Mouse (Mus musculus): ENCODE data around the gene Ypel3. TPM values are rescaled to one million over a fixed set of nuclear protein-coding genes. Genes with fewer than 3 reads are reported as not detected.

Ypel3 gene
- polyA plus RNA-seq, 1 experiment from 2014 or later = 200 TPM

DNA sequence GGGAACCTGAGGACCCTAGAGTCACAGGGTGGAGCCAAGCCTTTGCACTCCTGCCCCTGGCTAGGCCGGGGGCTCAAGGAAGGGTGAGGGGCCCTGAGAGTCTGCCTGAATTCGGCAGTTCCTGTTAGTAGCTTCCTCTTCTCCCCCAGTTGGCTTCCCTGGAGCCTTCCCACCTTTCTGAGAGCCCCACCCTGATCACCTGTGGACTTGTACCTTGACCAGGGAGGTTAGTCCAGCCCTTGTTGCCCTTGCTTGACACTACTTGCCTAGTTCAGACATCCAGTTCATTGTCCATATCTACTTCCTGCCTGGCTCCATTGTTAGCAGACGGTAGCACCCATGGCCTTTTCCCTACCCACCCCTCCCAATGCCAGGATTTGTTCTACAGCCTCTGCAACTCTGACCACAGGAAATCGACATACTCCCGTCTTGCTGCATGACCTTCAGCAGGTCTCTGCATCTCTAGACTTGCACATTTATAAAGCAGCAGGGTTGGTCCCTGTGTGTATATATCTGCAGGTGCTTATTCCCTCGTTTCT is 15.2 kb upstream of the Ypel3 start:
- no peaks in the 10 kb centered on the region for H3K27me3 ChIP-seq (replicated peaks; ENCODE audit: control insufficient read depth, insufficient read depth, low read length)
- H3K4me3 ChIP-seq (ENCODE audit: low read length) = no peak overlapping the region; the same call in 1 of the 2 replicates
- peaks cover 21% of the 10 kb centered on the region for H3K4me1 ChIP-seq (ENCODE audit: control insufficient read depth, insufficient read depth, low read depth, low read length)
- H3K27ac ChIP-seq (ENCODE audit: low read depth, low read length) = no peak overlapping the region
- H3K9ac ChIP-seq (ENCODE audit: low read depth, low read length) = 0 out of 2 replicates have a peak overlapping the region, but pooled peaks have one; percentile 83
- ATAC-seq = no peak
- no peaks in the 10 kb centered on the region for H3K9me3 ChIP-seq (ENCODE audit: control insufficient read depth, low read length)
- WGBS = 75% methylated on average over 6 of the region's 6 CpGs
- peak overlapping the region; percentile 69; the same call in 1 of the 2 replicates for H3K4me2 ChIP-seq (ENCODE audit: low read length)
- peaks cover 15% of the 10 kb centered on the region for H3K36me3 ChIP-seq (ENCODE audit: control insufficient read depth, insufficient read depth, low read length)

DNA sequence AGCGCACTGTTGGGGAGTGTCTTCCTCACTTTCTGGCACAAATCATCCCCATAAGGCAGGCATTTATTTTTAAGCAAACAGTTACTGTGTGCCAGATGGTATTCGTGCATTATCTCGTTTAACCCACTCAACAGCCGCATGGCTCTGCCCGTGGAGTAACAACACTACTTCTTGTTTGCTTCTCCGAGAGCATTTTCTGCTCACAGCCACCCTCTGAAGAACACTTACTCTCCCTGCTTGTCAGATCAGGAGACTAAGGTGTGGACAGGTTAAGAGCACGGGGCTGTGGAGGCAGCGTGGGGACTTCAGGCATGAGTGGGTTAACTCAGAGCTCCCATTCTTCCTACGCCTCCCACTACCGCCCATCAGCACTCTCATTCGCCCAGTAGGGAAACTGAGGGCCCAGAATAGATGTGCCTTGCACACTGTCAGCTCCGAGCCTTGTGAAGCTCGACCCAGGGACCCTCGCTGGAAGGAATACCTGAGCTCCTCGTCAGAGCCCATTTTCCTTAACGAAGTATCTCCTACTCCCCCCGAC is 14.2 kb upstream of the Ypel3 start:
- Histone ChIP-seq H3K4me3 (ENCODE audit: low read length) (peak overlapping the region; percentile 11), H3K9ac (ENCODE audit: low read depth, low read length) (peak overlapping the region; percentile 35; the same call in 1 of the 2 replicates), H3K4me2 (ENCODE audit: low read length) (peak overlapping the region; percentile 7), H3K27ac (ENCODE audit: low read depth, low read length) (0 out of 2 replicates have a peak overlapping the region, but pooled peaks have one; percentile 27), H3K4me1 (ENCODE audit: control insufficient read depth, insufficient read depth, low read depth, low read length) (peaks cover 21% of the 10 kb centered on the region), H3K27me3 (replicated peaks; ENCODE audit: control insufficient read depth, insufficient read depth, low read length) (no peaks in the 10 kb centered on the region), H3K36me3 (ENCODE audit: control insufficient read depth, insufficient read depth, low read length) (peaks cover 20% of the 10 kb centered on the region), H3K9me3 (ENCODE audit: control insufficient read depth, low read length) (no peaks in the 10 kb centered on the region)
- WGBS = 63% methylated on average over 17 of the region's 17 CpGs
- ATAC-seq = no peak

GRCm38 (mm10) chr7:126765540-126765939 is 11.2 kb upstream of the Ypel3 start:
- H3K36me3 ChIP-seq (ENCODE audit: control insufficient read depth, insufficient read depth, low read length) = peaks cover 27% of the 10 kb centered on the region
- H3K27me3 ChIP-seq (replicated peaks; ENCODE audit: control insufficient read depth, insufficient read depth, low read length) = no peaks in the 10 kb centered on the region
- no peak overlapping the region for H3K27ac ChIP-seq (ENCODE audit: low read depth, low read length)
- H3K9ac ChIP-seq (ENCODE audit: low read depth, low read length) = no peak overlapping the region
- H3K4me3 ChIP-seq (ENCODE audit: low read length) = no peak overlapping the region
- ATAC-seq = no peak
- peaks cover 17% of the 10 kb centered on the region for H3K4me1 ChIP-seq (ENCODE audit: control insufficient read depth, insufficient read depth, low read depth, low read length)
- WGBS = 87% methylated on average over 9 of the region's 9 CpGs
- H3K9me3 ChIP-seq (ENCODE audit: control insufficient read depth, low read length) = no peaks in the 10 kb centered on the region
- no peak overlapping the region for H3K4me2 ChIP-seq (ENCODE audit: low read length)

DNA sequence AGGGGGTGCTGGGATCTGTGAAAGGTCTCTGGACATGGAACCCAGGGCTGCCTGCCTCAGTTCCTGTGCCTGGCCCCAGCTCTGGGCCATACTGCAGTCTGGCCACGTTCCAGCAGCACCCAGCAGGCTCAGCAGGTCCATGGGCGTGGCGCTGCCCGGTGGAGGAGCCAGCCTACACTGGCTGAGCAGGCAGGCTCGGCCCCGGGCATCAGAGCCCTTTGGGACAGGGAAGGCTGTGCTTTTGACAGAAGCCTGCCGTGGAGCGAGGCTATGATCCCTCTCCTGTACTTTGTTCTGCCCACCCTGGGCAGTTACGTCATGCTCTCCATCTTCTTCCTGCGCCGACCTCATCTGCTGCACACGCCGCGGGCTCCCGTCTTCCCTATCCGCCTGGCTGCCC is 10.6 kb upstream of the Ypel3 start, which contains the start of gene Gdpd3:
TSS of gene Gdpd3 (plus strand) at position 134 of the 400 bp plus-strand sequence.
- H3K4me1 ChIP-seq (ENCODE audit: control insufficient read depth, insufficient read depth, low read depth, low read length) = peaks cover 11% of the 10 kb centered on the region
- H3K27ac ChIP-seq (ENCODE audit: low read depth, low read length) = no peak within 1 kb of the TSS
- H3K27me3 ChIP-seq (replicated peaks; ENCODE audit: control insufficient read depth, insufficient read depth, low read length) = no peaks in the 10 kb centered on the region
- ATAC-seq = no peak
- H3K9me3 ChIP-seq (ENCODE audit: control insufficient read depth, low read length) = no peaks in the 10 kb centered on the region
- H3K4me3 ChIP-seq (ENCODE audit: low read length) = no peak within 1 kb of the TSS
- H3K9ac ChIP-seq (ENCODE audit: low read depth, low read length) = no peak within 1 kb of the TSS
- no peak within 1 kb of the TSS for H3K4me2 ChIP-seq (ENCODE audit: low read length)
- 88% methylated on average over 16 of the region's 16 CpGs for WGBS
- peaks cover 27% of the 10 kb centered on the region for H3K36me3 ChIP-seq (ENCODE audit: control insufficient read depth, insufficient read depth, low read length)

DNA sequence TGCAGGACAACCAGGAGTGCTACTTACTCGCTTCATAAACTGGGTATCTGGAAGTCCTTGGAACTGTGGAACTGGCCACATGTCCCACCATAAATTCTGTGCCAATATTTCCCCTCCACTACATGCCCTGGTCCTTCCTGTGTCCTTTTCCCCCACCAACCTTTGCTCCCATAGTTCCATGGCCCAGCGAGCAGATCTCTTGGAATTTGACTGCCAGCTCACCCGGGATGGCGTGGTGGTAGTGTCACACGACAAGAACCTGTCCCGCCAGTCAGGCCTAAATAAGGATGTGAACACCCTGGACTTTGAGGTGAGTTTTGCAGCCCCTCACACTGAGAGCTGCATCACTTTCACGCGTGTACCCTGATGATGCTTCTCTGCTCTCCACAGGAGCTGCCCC is 9.8 kb upstream of the Ypel3 start:
- no peak overlapping the region for H3K4me3 ChIP-seq (ENCODE audit: low read length)
- no peaks in the 10 kb centered on the region for H3K9me3 ChIP-seq (ENCODE audit: control insufficient read depth, low read length)
- WGBS = 94% methylated on average over 8 of the region's 8 CpGs
- ATAC-seq = no peak
- H3K9ac ChIP-seq (ENCODE audit: low read depth, low read length) = no peak overlapping the region
- H3K4me1 ChIP-seq (ENCODE audit: control insufficient read depth, insufficient read depth, low read depth, low read length) = peaks cover 3% of the 10 kb centered on the region
- H3K27ac ChIP-seq (ENCODE audit: low read depth, low read length) = no peak overlapping the region
- no peaks in the 10 kb centered on the region for H3K27me3 ChIP-seq (replicated peaks; ENCODE audit: control insufficient read depth, insufficient read depth, low read length)
- peaks cover 27% of the 10 kb centered on the region for H3K36me3 ChIP-seq (ENCODE audit: control insufficient read depth, insufficient read depth, low read length)
- H3K4me2 ChIP-seq (ENCODE audit: low read length) = no peak overlapping the region

DNA sequence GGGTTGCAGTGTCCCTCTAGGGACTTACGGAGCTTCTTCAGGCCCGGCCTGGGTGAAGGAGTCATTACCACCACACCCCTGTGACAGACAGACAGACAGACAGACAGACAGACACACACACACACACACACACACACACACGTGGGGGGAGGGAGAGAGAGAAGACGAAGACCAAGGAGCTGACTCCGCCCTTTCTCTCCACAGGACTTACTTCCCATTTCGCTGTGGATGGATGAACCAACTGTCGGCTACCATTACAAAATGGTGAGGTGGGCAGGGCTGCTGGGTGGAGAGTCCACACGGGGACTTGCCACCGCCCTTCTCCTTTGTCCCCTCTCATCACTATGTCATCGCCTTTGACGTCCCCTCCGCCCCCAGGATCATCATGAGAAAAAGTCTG is 6.0 kb upstream of the Ypel3 start:
- Histone ChIP-seq H3K9ac (ENCODE audit: low read depth, low read length) (no peak overlapping the region), H3K27me3 (replicated peaks; ENCODE audit: control insufficient read depth, insufficient read depth, low read length) (no peaks in the 10 kb centered on the region)

GRCm38 (mm10) chr7:126773351-126773750 is 3.4 kb upstream of the Ypel3 start:
- H3K4me3 ChIP-seq (ENCODE audit: low read length) = no peak overlapping the region
- 91% methylated on average over 2 of the region's 2 CpGs for WGBS
- ATAC-seq = no peak
- H3K27me3 ChIP-seq (replicated peaks; ENCODE audit: control insufficient read depth, insufficient read depth, low read length) = no peaks in the 10 kb centered on the region
- peaks cover under 1% of the 10 kb centered on the region for H3K36me3 ChIP-seq (ENCODE audit: control insufficient read depth, insufficient read depth, low read length)
- H3K4me1 ChIP-seq (ENCODE audit: control insufficient read depth, insufficient read depth, low read depth, low read length) = peaks cover 17% of the 10 kb centered on the region
- no peaks in the 10 kb centered on the region for H3K9me3 ChIP-seq (ENCODE audit: control insufficient read depth, low read length)
- H3K4me2 ChIP-seq (ENCODE audit: low read length) = no peak overlapping the region
- no peak overlapping the region for H3K27ac ChIP-seq (ENCODE audit: low read depth, low read length)
- H3K9ac ChIP-seq (ENCODE audit: low read depth, low read length) = no peak overlapping the region

More for the DNA sequence above, 6.0 kb upstream of the Ypel3 start:
- H3K27ac ChIP-seq (ENCODE audit: low read depth, low read length) = no peak overlapping the region
- no peak for ATAC-seq
- peaks cover 16% of the 10 kb centered on the region; the same call in 1 of the 2 replicates for H3K36me3 ChIP-seq (ENCODE audit: control insufficient read depth, insufficient read depth, low read length)
- 80% methylated on average over 12 of the region's 12 CpGs for WGBS
- no peak overlapping the region for H3K4me2 ChIP-seq (ENCODE audit: low read length)
- H3K4me1 ChIP-seq (ENCODE audit: control insufficient read depth, insufficient read depth, low read depth, low read length) = no peaks in the 10 kb centered on the region; the same call in 1 of the 2 replicates
- no peaks in the 10 kb centered on the region for H3K9me3 ChIP-seq (ENCODE audit: control insufficient read depth, low read length)
- no peak overlapping the region for H3K4me3 ChIP-seq (ENCODE audit: low read length)

DNA sequence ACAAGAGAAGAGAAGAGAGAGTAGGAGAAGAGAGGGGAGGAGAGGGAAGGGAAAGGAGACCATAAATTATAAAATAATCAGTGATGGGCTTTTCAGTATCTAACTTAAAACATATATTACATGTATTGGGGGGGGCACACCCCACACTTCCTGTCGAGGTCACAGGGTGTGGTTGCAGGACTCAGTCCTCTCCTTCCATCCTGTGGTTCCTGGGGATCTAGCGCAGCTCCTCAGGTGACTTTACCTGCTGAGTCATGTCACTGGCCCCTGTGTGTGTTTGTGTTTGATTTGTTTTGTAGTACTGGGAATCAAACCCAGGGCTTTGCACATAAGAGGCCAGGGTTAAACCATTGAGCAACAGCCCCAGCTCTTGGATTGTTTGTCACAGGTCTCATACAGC is 2.3 kb upstream of the Ypel3 start:
- ATAC-seq = no peak
- Histone ChIP-seq H3K4me3 (ENCODE audit: low read length) (no peak overlapping the region), H3K27ac (ENCODE audit: low read depth, low read length) (no peak overlapping the region), H3K4me2 (ENCODE audit: low read length) (no peak overlapping the region), H3K9me3 (ENCODE audit: control insufficient read depth, low read length) (no peaks in the 10 kb centered on the region), H3K36me3 (ENCODE audit: control insufficient read depth, insufficient read depth, low read length) (peaks cover 4% of the 10 kb centered on the region), H3K9ac (ENCODE audit: low read depth, low read length) (no peak overlapping the region), H3K4me1 (ENCODE audit: control insufficient read depth, insufficient read depth, low read depth, low read length) (peaks cover 18% of the 10 kb centered on the region), H3K27me3 (replicated peaks; ENCODE audit: control insufficient read depth, insufficient read depth, low read length) (no peaks in the 10 kb centered on the region)
- 84% methylated on average over 2 of the region's 2 CpGs for WGBS

DNA sequence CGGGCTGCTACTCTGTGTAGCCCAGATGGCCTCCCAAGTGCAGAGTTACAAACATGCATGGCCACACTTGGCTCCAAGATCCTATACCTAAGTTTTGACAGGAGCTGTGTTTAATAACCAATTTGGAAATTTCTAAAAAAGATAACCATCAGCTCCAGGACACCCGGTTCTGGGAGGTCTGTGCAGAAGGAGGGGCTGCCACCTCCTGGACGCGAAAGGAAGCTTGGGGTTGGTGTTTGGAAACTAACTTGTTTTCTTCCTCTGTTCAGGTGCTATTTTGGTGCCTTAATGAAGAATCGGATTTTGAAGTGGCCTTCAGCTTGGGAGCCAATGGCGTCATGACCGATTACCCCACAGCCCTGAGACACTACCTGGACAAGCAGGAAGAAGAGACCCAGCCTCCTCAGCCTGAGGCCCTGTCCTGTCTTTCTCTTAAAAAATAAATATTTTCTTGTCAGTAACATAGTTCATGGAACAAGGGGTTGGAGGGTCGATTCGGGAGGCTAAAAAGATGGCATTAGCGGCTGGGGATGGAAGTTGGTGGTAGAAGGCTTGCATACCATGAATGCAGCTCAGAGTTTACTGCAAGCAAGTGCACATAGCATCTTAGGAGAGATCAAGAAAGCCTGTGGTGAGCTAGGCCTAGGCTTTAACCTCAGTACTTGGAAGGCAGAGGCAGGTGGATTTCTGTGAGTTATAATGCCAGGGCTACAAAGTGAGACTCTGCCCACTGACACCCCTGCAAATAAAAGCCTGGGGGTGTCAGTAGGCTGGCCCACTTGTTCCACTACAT is 1.4 kb upstream of the Ypel3 start:
- H3K36me3 ChIP-seq (ENCODE audit: control insufficient read depth, insufficient read depth, low read length) = peaks cover 4% of the 10 kb centered on the region
- no peak for ATAC-seq
- WGBS = 86% methylated on average over 10 of the region's 10 CpGs
- H3K27me3 ChIP-seq (replicated peaks; ENCODE audit: control insufficient read depth, insufficient read depth, low read length) = no peaks in the 10 kb centered on the region
- no peak overlapping the region for H3K27ac ChIP-seq (ENCODE audit: low read depth, low read length)
- no peak overlapping the region; the same call in 1 of the 2 replicates for H3K4me2 ChIP-seq (ENCODE audit: low read length)
- peaks cover 26% of the 10 kb centered on the region for H3K4me1 ChIP-seq (ENCODE audit: control insufficient read depth, insufficient read depth, low read depth, low read length)
- H3K9ac ChIP-seq (ENCODE audit: low read depth, low read length) = peak overlapping the region; percentile 90; the same call in 1 of the 2 replicates
- no peak overlapping the region for H3K4me3 ChIP-seq (ENCODE audit: low read length)
- no peaks in the 10 kb centered on the region for H3K9me3 ChIP-seq (ENCODE audit: control insufficient read depth, low read length)
